Mouse (Mus musculus) embryonic facial prominence, embryonic 13.5 days (tissue): ENCODE measurements around the gene Tmprss15. TPM values are rescaled to one million over a fixed set of nuclear protein-coding genes. Genes with fewer than 3 reads are reported as not detected.

ENCODE experiments used
- ATAC-seq: fragments of 200-750 bp; cut with Nextera tagmentation; 2 replicates; pipeline ENCODE4 v1.8.0; 2017; ENCODE audit warnings: low read depth; ENCODE audit not compliant: insufficient number of reproducible peaks, insufficient read depth, low FRiP score, low TSS enrichment
- H3K27ac ChIP-seq: fragments of 300-500 bp; sonication (generic); 2 replicates; pipeline ENCODE4 v1.5.1; 2015; ENCODE audit warnings: moderate library complexity, mild to moderate bottlenecking, inconsistent platforms
- H3K27me3 ChIP-seq: fragments of 300-500 bp; sonication (generic); 2 replicates; pipeline ENCODE4 v1.6.1; 2015; ENCODE audit warnings: mild to moderate bottlenecking, inconsistent platforms
- H3K36me3 ChIP-seq: fragments of 300-500 bp; sonication (generic); 2 replicates; pipeline ENCODE4 v1.6.1; 2015; ENCODE audit warnings: mild to moderate bottlenecking, inconsistent platforms
- H3K4me1 ChIP-seq: fragments of 300-500 bp; sonication (generic); 2 replicates; pipeline ENCODE4 v1.6.1; 2015; ENCODE audit warnings: inconsistent platforms
- H3K4me2 ChIP-seq: fragments of 300-500 bp; sonication (generic); 2 replicates; pipeline ENCODE4 v1.6.1; 2015; ENCODE audit warnings: moderate library complexity, mild to moderate bottlenecking, inconsistent platforms
- H3K4me3 ChIP-seq: fragments of 300-500 bp; sonication (generic); 2 replicates; pipeline ENCODE4 v1.5.1; 2015; ENCODE audit warnings: mild to moderate bottlenecking, inconsistent platforms
- H3K9ac ChIP-seq: fragments of 300-500 bp; sonication (generic); 2 replicates; pipeline ENCODE4 v1.6.1; 2015; ENCODE audit warnings: mild to moderate bottlenecking, inconsistent platforms
- H3K9me3 ChIP-seq: fragments of 300-500 bp; sonication (generic); 2 replicates; pipeline ENCODE4 v1.6.1; 2016; ENCODE audit warnings: inconsistent platforms
- WGBS: fragments of 180-500 bp; shearing (Covaris S2); methylation state at CpG from one replicate; pipeline ENCODE4 v1.1.7; 2015; ENCODE audit warnings: mixed read lengths; 5-methylcytosine and 5-hydroxymethylcytosine counted together
- polyA plus RNA-seq: library from polyadenylated mRNA; unstranded; fragments of >200 nt; fragmentation: Nextera tagmentation; extraction: Ambion mirVana; gene quantifications from 2 replicates; pipeline ENCODE4 v1.2.1, GENCODE M21; 2015

Gene Tmprss15
- polyA plus RNA-seq, 1 experiment from 2014 or later, result not detected

DNA sequence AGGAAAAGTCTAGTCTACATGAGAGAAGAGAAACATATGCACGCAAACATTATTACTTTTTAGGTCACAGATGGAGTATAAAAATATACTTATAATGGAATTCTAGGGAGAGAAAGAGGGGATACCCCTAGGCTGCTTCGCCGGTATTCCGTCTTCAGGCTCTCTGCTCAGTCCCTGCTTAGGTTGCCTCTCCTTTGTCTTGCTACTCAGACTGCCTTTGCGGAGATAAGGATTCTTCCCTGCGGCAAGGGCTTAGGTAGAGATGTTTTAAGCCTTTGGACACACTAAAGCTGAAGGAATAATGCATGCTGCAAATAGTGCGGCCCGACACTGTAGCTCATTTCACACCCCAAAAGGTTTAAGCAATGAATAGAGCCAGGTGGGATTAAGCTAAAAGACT is 114.5 kb downstream of the Tmprss15 start:
- WGBS, result 58% methylated on average over 8 of the region's 8 CpGs
- no peaks in the 10 kb centered on the region for H3K27me3 ChIP-seq
- H3K4me2 ChIP-seq, result no peak overlapping the region
- H3K36me3 ChIP-seq, result no peaks in the 10 kb centered on the region
- ATAC-seq, result no peak
- no peaks in the 10 kb centered on the region for H3K9me3 ChIP-seq
- H3K27ac ChIP-seq, result no peak overlapping the region
- H3K4me1 ChIP-seq, result no peaks in the 10 kb centered on the region
- H3K9ac ChIP-seq, result no peak overlapping the region
- H3K4me3 ChIP-seq, result no peak overlapping the region

GRCm38 (mm10) chr16:78974099-78974498 is 116.8 kb downstream of the Tmprss15 start:
- H3K9me3 ChIP-seq, result no peaks in the 10 kb centered on the region
- 83% methylated on average over 13 of the region's 13 CpGs for whole genome bisulfite sequencing
- no peak for ATAC-seq
- no peak overlapping the region for H3K9ac ChIP-seq
- no peaks in the 10 kb centered on the region for H3K4me1 ChIP-seq
- H3K27ac ChIP-seq, result no peak overlapping the region
- no peaks in the 10 kb centered on the region for H3K36me3 ChIP-seq
- H3K4me3 ChIP-seq, result no peak overlapping the region
- no peaks in the 10 kb centered on the region for H3K27me3 ChIP-seq
- H3K4me2 ChIP-seq, result no peak overlapping the region

DNA sequence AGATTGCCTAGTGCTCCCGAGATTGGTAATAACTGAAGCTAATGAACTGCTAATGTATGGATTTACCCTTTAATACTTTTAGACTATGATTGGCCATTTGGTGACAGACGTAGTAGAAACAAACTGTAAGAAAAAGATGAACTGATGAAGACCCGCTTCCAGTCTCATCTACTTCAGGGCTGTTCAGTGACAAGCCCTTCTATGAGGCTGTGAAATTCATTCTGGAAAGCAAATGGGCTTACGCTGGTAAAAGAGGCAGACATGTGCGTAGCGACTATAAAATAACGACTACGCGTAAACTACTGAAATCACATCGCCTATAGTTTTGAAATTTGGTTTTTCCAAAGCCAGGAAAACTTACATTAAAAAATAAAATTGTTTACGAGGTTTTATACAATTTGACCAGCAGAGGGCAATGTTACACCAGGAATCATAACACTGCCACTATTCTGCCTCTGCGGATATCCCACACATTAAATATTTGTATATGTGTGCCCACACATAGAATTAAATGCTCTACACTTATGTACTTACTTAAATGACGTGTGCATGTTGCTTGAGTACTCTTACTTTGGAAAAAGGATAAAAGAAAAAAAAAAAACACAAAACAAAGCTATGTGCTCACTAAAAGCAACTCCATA is 121.7 kb downstream of the Tmprss15 start:
- WGBS, result 36% methylated on average over 13 of the region's 13 CpGs
- H3K36me3 ChIP-seq, result no peaks in the 10 kb centered on the region
- H3K4me3 ChIP-seq, result no peak overlapping the region
- H3K4me2 ChIP-seq, result 0 out of 2 replicates have a peak overlapping the region, but pooled peaks have one; percentile 16
- H3K9ac ChIP-seq, result no peak overlapping the region
- no peaks in the 10 kb centered on the region for H3K27me3 ChIP-seq
- no peaks in the 10 kb centered on the region for H3K4me1 ChIP-seq
- H3K27ac ChIP-seq, result no peak overlapping the region
- H3K9me3 ChIP-seq, result no peaks in the 10 kb centered on the region
- ATAC-seq, result no peak

- no peak for ATAC-seq
- Histone ChIP-seq H3K4me2 (no peak overlapping the region), H3K27me3 (no peaks in the 10 kb centered on the region), H3K27ac (no peak overlapping the region), H3K4me3 (no peak overlapping the region), H3K4me1 (no peaks in the 10 kb centered on the region), H3K9me3 (no peaks in the 10 kb centered on the region), H3K9ac (no peak overlapping the region), H3K36me3 (no peaks in the 10 kb centered on the region)
- 63% methylated on average over 2 of the region's 2 CpGs for WGBS
These were observed 133.5 kb downstream of the Tmprss15 start for GRCm38 (mm10) chr16:78957434-78957833.

DNA sequence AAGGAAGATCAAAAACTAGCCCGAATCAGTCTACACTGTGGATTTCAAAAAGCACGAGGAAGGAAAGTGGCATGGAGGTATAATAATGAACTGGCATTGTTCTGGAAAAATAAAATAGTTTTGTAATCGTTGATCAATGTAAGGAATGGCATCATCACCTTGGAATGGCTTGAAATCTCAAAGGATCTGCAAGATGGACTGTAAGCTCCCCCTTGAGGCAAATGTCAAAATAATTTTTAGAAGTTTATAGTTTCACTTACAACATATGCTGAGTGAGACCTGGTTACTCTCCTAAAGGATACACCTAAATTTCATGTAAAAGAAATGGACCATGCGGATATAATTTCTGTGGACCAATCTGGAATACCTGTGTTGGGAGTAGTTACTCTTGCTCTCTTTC is 140.5 kb downstream of the Tmprss15 start:
- Histone ChIP-seq H3K27me3 (no peaks in the 10 kb centered on the region), H3K36me3 (no peaks in the 10 kb centered on the region), H3K9me3 (no peaks in the 10 kb centered on the region), H3K4me2 (no peak overlapping the region), H3K4me1 (no peaks in the 10 kb centered on the region), H3K4me3 (no peak overlapping the region), H3K27ac (no peak overlapping the region), H3K9ac (no peak overlapping the region)
- 73% methylated on average over 4 of the region's 4 CpGs for WGBS
- no peak for ATAC-seq

DNA sequence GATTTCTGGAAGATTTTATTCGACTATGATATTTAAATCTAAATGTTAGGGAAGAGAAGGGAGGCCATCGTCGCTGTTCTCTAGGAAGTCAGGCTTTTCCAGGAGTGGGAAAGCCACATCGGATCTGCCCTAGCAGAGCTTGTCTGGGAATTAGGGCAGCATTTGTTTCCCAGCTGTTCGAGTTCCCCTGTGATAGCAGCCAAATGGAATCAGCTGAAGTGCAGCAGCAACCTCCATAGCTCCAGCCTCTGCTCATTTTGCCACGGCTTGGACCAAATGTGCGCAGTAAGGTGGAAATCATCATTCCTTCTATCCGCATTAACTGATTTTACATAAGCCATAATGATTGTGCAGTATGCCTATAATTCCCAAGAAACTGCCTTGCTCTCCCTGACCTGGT is 153.1 kb downstream of the Tmprss15 start:
- Histone ChIP-seq H3K9ac (no peak overlapping the region), H3K36me3 (no peaks in the 10 kb centered on the region), H3K27me3 (no peaks in the 10 kb centered on the region), H3K27ac (no peak overlapping the region), H3K4me2 (no peak overlapping the region), H3K4me1 (no peaks in the 10 kb centered on the region), H3K9me3 (peaks cover 9% of the 10 kb centered on the region; the same call in 1 of the 2 replicates), H3K4me3 (no peak overlapping the region)
- ATAC-seq, result no peak
- 70% methylated on average over 8 of the region's 8 CpGs for WGBS

DNA sequence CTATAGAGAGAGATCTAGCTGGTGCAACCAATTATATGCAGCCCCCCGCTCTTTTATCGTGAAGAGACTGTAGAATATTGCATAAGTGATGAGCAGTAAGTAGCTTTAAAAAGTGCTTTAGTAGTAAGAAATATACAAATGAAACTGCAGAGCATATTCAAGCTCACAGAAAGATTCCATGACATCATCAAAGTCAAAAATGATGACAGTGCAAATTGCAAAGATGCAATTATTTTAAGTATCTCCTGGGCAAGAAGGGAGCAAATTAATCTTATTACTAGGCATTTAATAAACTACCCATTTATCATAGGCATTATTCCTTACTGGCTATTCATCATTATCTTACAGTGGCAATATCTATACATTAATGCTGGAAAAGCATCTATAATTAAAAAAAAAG is 156.6 kb downstream of the Tmprss15 start:
- WGBS, result 85% methylated on average over 2 of the region's 2 CpGs
- H3K27me3 ChIP-seq, result peaks cover 13% of the 10 kb centered on the region
- no peak for ATAC-seq
- H3K9me3 ChIP-seq, result no peaks in the 10 kb centered on the region
- no peak overlapping the region for H3K4me3 ChIP-seq
- H3K4me2 ChIP-seq, result no peak overlapping the region
- H3K27ac ChIP-seq, result no peak overlapping the region
- H3K4me1 ChIP-seq, result peaks cover 4% of the 10 kb centered on the region
- no peaks in the 10 kb centered on the region for H3K36me3 ChIP-seq
- H3K9ac ChIP-seq, result no peak overlapping the region

GRCm38 (mm10) chr16:78931287-78932025 is 159.4 kb downstream of the Tmprss15 start:
- peaks cover 4% of the 10 kb centered on the region for H3K4me1 ChIP-seq
- H3K36me3 ChIP-seq, result no peaks in the 10 kb centered on the region
- 10% methylated on average over 16 of the region's 16 CpGs for WGBS
- ATAC-seq, result 0 out of 2 replicates have a peak, but pooled peaks have one; percentile 6
- no peaks in the 10 kb centered on the region for H3K9me3 ChIP-seq
- H3K27ac ChIP-seq, result no peak overlapping the region
- H3K4me2 ChIP-seq, result peak overlapping the region; percentile 87
- H3K27me3 ChIP-seq, result peaks cover 13% of the 10 kb centered on the region
- H3K4me3 ChIP-seq, result peak overlapping the region; percentile 51
- peak overlapping the region; percentile 65 for H3K9ac ChIP-seq

DNA sequence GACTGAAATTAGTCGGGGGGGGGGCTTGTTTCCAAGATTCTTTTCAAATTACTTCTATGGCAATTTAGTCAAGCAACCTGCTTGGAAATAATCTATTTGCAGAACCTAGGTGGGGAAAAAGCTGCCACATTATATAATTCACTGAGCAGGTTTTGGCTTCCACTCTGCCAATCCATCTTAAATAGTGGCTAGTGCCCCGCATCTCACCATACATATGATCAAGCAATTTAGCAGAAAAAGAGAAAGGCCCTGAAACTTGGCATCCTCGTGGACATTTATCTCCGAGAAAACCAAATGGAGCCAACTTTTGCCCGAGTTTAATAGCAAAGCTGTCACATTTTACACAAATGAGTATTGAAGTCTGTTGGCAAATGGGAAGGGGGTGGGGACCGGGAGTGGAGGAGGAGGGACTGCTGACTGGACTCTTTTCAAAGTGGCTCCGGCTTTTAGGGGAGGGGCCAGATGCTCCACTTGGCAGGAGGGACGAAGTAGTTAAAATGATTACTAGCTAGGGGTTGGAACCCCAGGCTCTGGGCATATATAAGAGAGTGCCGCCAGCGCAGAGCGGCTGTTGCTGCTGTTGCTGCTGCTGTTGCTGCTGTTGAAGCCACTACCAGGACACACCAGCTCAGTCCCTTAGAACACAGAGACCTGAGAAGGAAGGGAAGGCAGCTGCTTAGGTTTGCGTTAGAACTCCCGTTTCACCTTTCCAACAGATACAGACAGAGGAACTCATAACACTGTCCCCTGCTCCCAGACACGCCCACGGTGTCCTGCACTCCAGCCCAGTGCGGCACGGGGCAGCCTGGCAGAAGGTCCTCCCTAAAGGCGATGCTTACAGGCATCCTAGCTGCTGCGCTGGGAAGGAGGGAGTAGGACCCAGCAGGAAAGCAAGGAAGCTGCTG is 160.3 kb downstream of the Tmprss15 start, which contains the start of gene Chodl:
Gene Chodl (plus strand): TSS at position 567 of the 905 bp plus-strand sequence.
- no peak within 1 kb of the TSS for H3K27ac ChIP-seq
- H3K27me3 ChIP-seq, result peaks cover 13% of the 10 kb centered on the region
- peaks cover 4% of the 10 kb centered on the region for H3K4me1 ChIP-seq
- H3K4me2 ChIP-seq, result peak within 1 kb of the TSS; percentile 87
- ATAC-seq, result peak; percentile 48; the same call in 1 of the 2 replicates
- peak within 1 kb of the TSS; percentile 65 for H3K9ac ChIP-seq
- WGBS, result 14% methylated on average over 19 of the region's 19 CpGs
- H3K36me3 ChIP-seq, result no peaks in the 10 kb centered on the region
- no peaks in the 10 kb centered on the region for H3K9me3 ChIP-seq
- H3K4me3 ChIP-seq, result peak within 1 kb of the TSS; percentile 51

DNA sequence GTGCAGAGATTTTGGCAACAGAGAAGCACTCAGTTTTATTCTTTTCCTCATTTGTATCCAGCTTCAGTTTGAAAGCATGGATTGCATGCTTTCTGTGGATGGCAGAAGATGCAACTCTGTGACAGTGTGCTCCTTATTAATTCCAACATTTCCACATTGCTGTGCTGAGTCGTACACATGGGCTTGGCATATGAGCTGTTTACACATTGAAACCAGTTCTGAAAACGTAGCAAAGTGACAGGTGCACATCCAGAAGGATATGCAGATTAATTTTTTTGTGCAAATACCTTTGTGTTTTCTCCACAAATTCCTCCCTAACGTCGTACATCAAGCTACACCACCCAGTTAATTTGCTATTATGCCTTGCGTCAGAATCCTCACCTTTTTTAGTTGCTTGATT is 168.3 kb downstream of the Tmprss15 start:
- WGBS, result 77% methylated on average over 5 of the region's 5 CpGs
- no peak overlapping the region for H3K9ac ChIP-seq
- H3K36me3 ChIP-seq, result no peaks in the 10 kb centered on the region
- ATAC-seq, result no peak
- no peak overlapping the region for H3K4me2 ChIP-seq
- H3K27ac ChIP-seq, result no peak overlapping the region
- H3K4me3 ChIP-seq, result no peak overlapping the region
- H3K27me3 ChIP-seq, result no peaks in the 10 kb centered on the region
- H3K4me1 ChIP-seq, result no peaks in the 10 kb centered on the region
- H3K9me3 ChIP-seq, result no peaks in the 10 kb centered on the region
